Mouse (Mus musculus): ENCODE results near the gene Coro2b. TPM values are rescaled to one million over a fixed set of nuclear protein-coding genes. Genes with fewer than 3 reads are reported as not detected.

Gene Coro2b
- polyA plus RNA-seq, 2 experiments: 0.57 to 1.1 TPM

DNA sequence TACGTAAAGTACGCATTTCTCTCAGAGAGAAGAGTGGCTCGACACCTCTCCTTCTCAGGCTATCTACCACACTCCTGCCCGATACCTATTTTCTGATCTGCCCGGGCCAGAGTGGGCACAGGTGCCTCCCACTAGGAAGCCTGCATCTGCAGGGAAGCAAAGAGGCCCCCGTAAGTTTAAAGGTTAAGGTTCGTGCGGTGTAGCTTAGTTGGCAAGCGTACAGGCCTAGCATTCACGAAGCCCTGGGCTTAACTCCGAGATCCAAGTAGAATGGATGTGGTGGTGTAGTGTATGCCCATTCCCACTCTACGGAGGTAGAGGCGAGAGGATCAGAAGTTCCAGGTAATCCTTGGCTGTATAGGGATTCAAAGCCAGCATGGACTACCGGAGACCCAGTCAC, 65.8 kb downstream of the Coro2b start:
- Histone ChIP-seq H3K27ac (no peak overlapping the region), H3K9me3 (ENCODE audit: control insufficient read depth, low read length) (no peaks in the 10 kb centered on the region), H3K4me1 (replicated peaks; ENCODE audit: control insufficient read depth in 2 of 2, insufficient read depth in 2 of 2, low read length in 1 of 2) (no peaks in the 10 kb centered on the region), H3K36me3 (replicated peaks; ENCODE audit: control insufficient read depth, insufficient read depth, low read depth) (no peaks in the 10 kb centered on the region), H3K9ac (replicated peaks) (no peak overlapping the region), H3K27me3 (ENCODE audit: control insufficient read depth, insufficient read depth, low read length) (no peaks in the 10 kb centered on the region), H3K4me2 (ENCODE audit: low read depth) (no peak overlapping the region), H3K4me3 (ENCODE audit: insufficient read depth in 1 of 2, low read depth in 2 of 2, low read length in 2 of 2) (no peak overlapping the region)
- DNase-seq (ENCODE audit: low read depth in 3 of 3, low spot score in 3 of 3) (no peak), ATAC-seq (ENCODE audit: insufficient read depth) (no peak)
- TF ChIP-seq CTCF (IDR thresholded peaks at IDR 0.05; ENCODE audit: low read depth): no peak
- no peak for TF ChIP-seq EP300 (IDR thresholded peaks at IDR 0.05; ENCODE audit: low read depth)
- WGBS (ENCODE audit: insufficient replicate concordance): 76% methylated on average over 14 of the region's 14 CpGs

DNA sequence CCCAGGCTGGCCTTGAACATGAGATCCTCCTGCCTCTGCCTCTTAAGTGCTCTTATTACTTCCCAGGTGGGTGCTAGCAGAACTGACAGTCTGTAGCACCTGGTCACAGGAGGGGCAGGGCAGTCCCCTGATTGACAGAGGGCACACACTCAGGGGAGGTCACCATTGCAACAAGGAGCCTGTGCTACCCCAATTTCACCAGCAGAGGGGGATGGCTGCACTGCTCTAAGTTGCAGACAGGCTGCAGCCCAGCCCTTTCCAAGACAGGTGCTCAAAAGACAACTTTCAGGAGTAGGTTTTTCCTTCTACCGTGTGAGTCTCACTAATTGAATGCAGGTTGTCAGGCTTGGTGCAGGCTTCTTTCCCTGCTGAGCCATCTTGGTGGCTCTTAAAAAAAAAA, 66.4 kb downstream of the Coro2b start:
- Histone ChIP-seq H3K27me3 (ENCODE audit: control insufficient read depth, insufficient read depth, low read length) (no peaks in the 10 kb centered on the region), H3K9me3 (ENCODE audit: control insufficient read depth, low read length) (no peaks in the 10 kb centered on the region), H3K9ac (replicated peaks) (no peak overlapping the region), H3K4me2 (ENCODE audit: low read depth) (no peak overlapping the region), H3K27ac (no peak overlapping the region), H3K4me1 (replicated peaks; ENCODE audit: control insufficient read depth in 2 of 2, insufficient read depth in 2 of 2, low read length in 1 of 2) (no peaks in the 10 kb centered on the region), H3K4me3 (ENCODE audit: insufficient read depth in 1 of 2, low read depth in 2 of 2, low read length in 2 of 2) (no peak overlapping the region), H3K36me3 (replicated peaks; ENCODE audit: control insufficient read depth, insufficient read depth, low read depth) (no peaks in the 10 kb centered on the region)
- no peak for ATAC-seq (ENCODE audit: insufficient read depth)
- peak; percentile 31 to 35 (median 32) for DNase-seq (ENCODE audit: low read depth in 3 of 3, low spot score in 3 of 3)
- WGBS (ENCODE audit: insufficient replicate concordance): 22% methylated on average over 1 of the region's 1 CpGs
- TF ChIP-seq EP300 (IDR thresholded peaks at IDR 0.05; ENCODE audit: low read depth) (no peak), CTCF (IDR thresholded peaks at IDR 0.05; ENCODE audit: low read depth) (peak; percentile 94)

DNA sequence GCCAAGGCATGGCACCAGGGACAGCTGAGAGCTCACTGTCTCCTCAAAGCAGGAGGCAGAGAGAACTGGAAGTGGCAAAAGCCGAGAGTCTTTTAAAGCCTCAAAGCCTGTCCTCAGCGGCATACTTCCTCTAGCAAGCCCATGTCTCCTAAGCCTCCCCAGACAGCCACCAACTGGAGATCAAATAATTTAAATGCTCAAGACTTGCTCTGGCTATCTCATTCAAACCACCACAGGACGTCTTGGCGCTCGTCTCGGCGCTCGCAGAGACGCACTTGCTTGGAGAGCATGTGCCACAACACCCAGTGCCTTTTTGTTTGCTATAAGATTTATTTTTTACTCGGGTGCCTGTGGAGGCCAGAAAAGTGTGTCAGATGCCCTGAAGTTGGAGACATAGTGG, 67.1 kb downstream of the Coro2b start:
- H3K4me2 ChIP-seq (ENCODE audit: low read depth): no peak overlapping the region
- 63% methylated on average over 10 of the region's 10 CpGs for WGBS (ENCODE audit: insufficient replicate concordance)
- H3K27me3 ChIP-seq (ENCODE audit: control insufficient read depth, insufficient read depth, low read length): no peaks in the 10 kb centered on the region
- DNase-seq (ENCODE audit: low read depth in 3 of 3, low spot score in 3 of 3) (no peak), ATAC-seq (ENCODE audit: insufficient read depth) (no peak)
- no peaks in the 10 kb centered on the region for H3K4me1 ChIP-seq (replicated peaks; ENCODE audit: control insufficient read depth in 2 of 2, insufficient read depth in 2 of 2, low read length in 1 of 2)
- no peak overlapping the region for H3K9ac ChIP-seq (replicated peaks)
- no peaks in the 10 kb centered on the region for H3K36me3 ChIP-seq (replicated peaks; ENCODE audit: control insufficient read depth, insufficient read depth, low read depth)
- no peak overlapping the region for H3K4me3 ChIP-seq (ENCODE audit: insufficient read depth in 1 of 2, low read depth in 2 of 2, low read length in 2 of 2)
- TF ChIP-seq EP300 (IDR thresholded peaks at IDR 0.05; ENCODE audit: low read depth) (no peak), CTCF (IDR thresholded peaks at IDR 0.05; ENCODE audit: low read depth) (no peak)
- H3K27ac ChIP-seq: no peak overlapping the region
- no peaks in the 10 kb centered on the region for H3K9me3 ChIP-seq (ENCODE audit: control insufficient read depth, low read length)

DNA sequence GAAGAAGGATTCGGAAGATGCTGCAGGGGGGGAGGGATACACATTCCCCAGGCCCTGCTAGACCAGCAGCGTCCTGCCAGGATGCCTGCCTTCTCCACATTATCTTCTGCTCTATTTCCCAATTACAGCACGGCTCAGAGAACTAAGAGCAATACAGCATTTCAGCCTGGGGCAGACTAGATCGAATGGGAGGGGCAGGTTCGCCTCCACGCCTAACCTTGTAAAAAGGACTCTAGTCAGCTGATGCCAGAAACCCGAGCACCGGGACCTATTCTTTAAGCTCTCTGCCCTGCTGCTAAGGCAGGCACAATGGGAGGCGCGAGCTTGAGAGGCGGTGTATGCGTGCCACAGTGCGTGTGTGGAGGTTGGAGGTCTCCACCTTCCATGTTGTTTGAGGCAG, 67.7 kb downstream of the Coro2b start:
- ATAC-seq (ENCODE audit: insufficient read depth): no peak
- Histone ChIP-seq H3K4me1 (replicated peaks; ENCODE audit: control insufficient read depth in 2 of 2, insufficient read depth in 2 of 2, low read length in 1 of 2) (no peaks in the 10 kb centered on the region), H3K4me2 (ENCODE audit: low read depth) (no peak overlapping the region), H3K27me3 (ENCODE audit: control insufficient read depth, insufficient read depth, low read length) (no peaks in the 10 kb centered on the region), H3K4me3 (ENCODE audit: insufficient read depth in 1 of 2, low read depth in 2 of 2, low read length in 2 of 2) (no peak overlapping the region), H3K27ac (no peak overlapping the region), H3K36me3 (replicated peaks; ENCODE audit: control insufficient read depth, insufficient read depth, low read depth) (no peaks in the 10 kb centered on the region), H3K9me3 (ENCODE audit: control insufficient read depth, low read length) (no peaks in the 10 kb centered on the region), H3K9ac (replicated peaks) (no peak overlapping the region)
- DNase-seq (ENCODE audit: low read depth in 3 of 3, low spot score in 3 of 3): no peak
- WGBS (ENCODE audit: insufficient replicate concordance): 68% methylated on average over 13 of the region's 13 CpGs
- no peak for TF ChIP-seq EP300 (IDR thresholded peaks at IDR 0.05; ENCODE audit: low read depth)
- TF ChIP-seq CTCF (IDR thresholded peaks at IDR 0.05; ENCODE audit: low read depth): no peak

DNA sequence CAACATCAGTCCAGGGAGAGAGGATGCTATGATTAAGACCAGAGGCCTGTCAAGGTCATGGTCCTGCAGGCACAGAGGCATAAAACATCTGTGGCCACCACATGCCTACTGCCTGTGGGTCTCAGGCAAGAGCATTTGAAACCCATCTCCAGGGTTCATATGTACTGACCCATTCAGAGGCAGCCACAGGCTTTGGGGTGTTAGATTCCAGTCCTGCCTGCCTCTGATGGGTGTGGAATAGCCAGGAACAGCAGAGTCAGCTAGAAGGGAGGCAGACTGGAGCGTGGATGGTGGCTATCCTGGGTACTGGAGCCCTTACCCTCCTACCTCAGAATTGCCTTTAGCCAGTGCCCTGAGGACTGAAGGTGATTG, 69.4 kb downstream of the Coro2b start:
- Histone ChIP-seq H3K9me3 (ENCODE audit: control insufficient read depth, low read length) (no peaks in the 10 kb centered on the region), H3K4me3 (ENCODE audit: insufficient read depth in 1 of 2, low read depth in 2 of 2, low read length in 2 of 2) (no peak overlapping the region), H3K27me3 (ENCODE audit: control insufficient read depth, insufficient read depth, low read length) (no peaks in the 10 kb centered on the region), H3K4me1 (replicated peaks; ENCODE audit: control insufficient read depth in 2 of 2, insufficient read depth in 2 of 2, low read length in 1 of 2) (no peaks in the 10 kb centered on the region), H3K9ac (replicated peaks) (no peak overlapping the region), H3K4me2 (ENCODE audit: low read depth) (no peak overlapping the region), H3K36me3 (replicated peaks; ENCODE audit: control insufficient read depth, insufficient read depth, low read depth) (no peaks in the 10 kb centered on the region), H3K27ac (no peak overlapping the region)
- TF ChIP-seq EP300 (IDR thresholded peaks at IDR 0.05; ENCODE audit: low read depth) (no peak), CTCF (IDR thresholded peaks at IDR 0.05; ENCODE audit: low read depth) (no peak)
- ATAC-seq (ENCODE audit: insufficient read depth) (no peak), DNase-seq (ENCODE audit: low read depth in 3 of 3, low spot score in 3 of 3) (no peak)
- 74% methylated on average over 1 of the region's 1 CpGs for WGBS (ENCODE audit: insufficient replicate concordance)

Data from liver, embryonic 14.5 days (tissue).